Mouse (Mus musculus) layer of hippocampus, postnatal 10 days (tissue): ENCODE results near the gene Slc8a3. TPM values are rescaled to one million over a fixed set of nuclear protein-coding genes. Genes with fewer than 3 reads are reported as not detected.
"Not testable (repeated sequence)": the region's sequence is repeated elsewhere in the genome, so short reads cannot be mapped to it uniquely, and the experiment has no call there.

Source experiments
- DNase-seq, 2 experiments: peaks; one replicate each; pipeline ENCODE4 v3.0.0; 2021; ENCODE audit warnings: low spot score in 2 of 2
- long read RNA-seq: library from polyadenylated mRNA; stranded (forward); transcript quantifications from one replicate; pipeline ENCODE4 v2.0.0, GENCODE M21; 2023
- total RNA-seq, 2 experiments: library from RNA; stranded (reverse); gene quantifications; 2 replicates each; pipeline ENCODE4 v1.2.3; 2021

The Slc8a3 gene
- 10 to 100 TPM; 20.7 to 28.5 TPM for total RNA-seq
- long read RNA-seq, full-length matches to known transcripts: 3 of 9 reads
- long read RNA-seq, partial matches to known transcripts: 1 of 9 reads
- long read RNA-seq, other reads (novel, unspliced or antisense): 5 of 9 reads

GRCm38 (mm10) chr12:81332875-81333421, at the start of gene Slc8a3:
Slc8a3 (minus strand) TSS chr12:81333180.
- DNase-seq: peak; percentile 60 to 63

GRCm38 (mm10) chr12:81379364-81379763, 46.4 kb upstream of the Slc8a3 start, which contains the start of gene Gm4787:
Gm4787 (minus strand) TSS chr12:81379464.
- not testable (repeated sequence) for DNase-seq

GRCm38 (mm10) chr12:81333841-81334240, 861 bp upstream of the Slc8a3 start:
- DNase-seq: no peak

- DNase-seq: peak; percentile 68 to 71
These were observed 774 bp downstream of the Slc8a3 start for GRCm38 (mm10) chr12:81331937-81332874.

- DNase-seq: no peak
These were observed 1.8 kb downstream of the Slc8a3 start for GRCm38 (mm10) chr12:81331046-81331638.

GRCm38 (mm10) chr12:81324991-81325390, 8.0 kb downstream of the Slc8a3 start:
- DNase-seq: no peak

GRCm38 (mm10) chr12:81324116-81324515, 8.9 kb downstream of the Slc8a3 start:
- DNase-seq: no peak

GRCm38 (mm10) chr12:81321021-81321420, 12.0 kb downstream of the Slc8a3 start:
- DNase-seq: no peak

GRCm38 (mm10) chr12:81317811-81318210, 15.2 kb downstream of the Slc8a3 start:
- no peak for DNase-seq

- DNase-seq: no peak
These were observed 17.0 kb downstream of the Slc8a3 start for GRCm38 (mm10) chr12:81315953-81316352.

- DNase-seq: no peak
These were observed 29.4 kb downstream of the Slc8a3 start for GRCm38 (mm10) chr12:81303626-81304025.

GRCm38 (mm10) chr12:81294613-81295012, 38.4 kb downstream of the Slc8a3 start:
- no peak for DNase-seq

GRCm38 (mm10) chr12:81278031-81278430, 54.9 kb downstream of the Slc8a3 start:
- no peak for DNase-seq

GRCm38 (mm10) chr12:81274616-81275015, 58.4 kb downstream of the Slc8a3 start:
- DNase-seq: no peak

- no peak for DNase-seq
These were observed 59.6 kb downstream of the Slc8a3 start for GRCm38 (mm10) chr12:81273333-81273732.

GRCm38 (mm10) chr12:81269246-81269645, 63.7 kb downstream of the Slc8a3 start:
- no peak for DNase-seq

- no peak for DNase-seq
These were observed 70.2 kb downstream of the Slc8a3 start for GRCm38 (mm10) chr12:81262821-81263220.

- no peak for DNase-seq
These were observed 74.8 kb downstream of the Slc8a3 start for GRCm38 (mm10) chr12:81258215-81258614.

GRCm38 (mm10) chr12:81245411-81245810, 87.6 kb downstream of the Slc8a3 start:
- DNase-seq: no peak

GRCm38 (mm10) chr12:81244954-81245353, 88.0 kb downstream of the Slc8a3 start:
- no peak for DNase-seq

- no peak for DNase-seq
These were observed 88.5 kb downstream of the Slc8a3 start for GRCm38 (mm10) chr12:81244492-81244891.

GRCm38 (mm10) chr12:81241676-81242075, 91.3 kb downstream of the Slc8a3 start:
- DNase-seq: no peak
